Mouse (Mus musculus) G1E (cell line): ENCODE results near the gene Igfbp4. TPM values are rescaled to one million over a fixed set of nuclear protein-coding genes. Genes with fewer than 3 reads are reported as not detected.
A peak's percentile ranks its signal among the peaks of the same experiment; 100 is the strongest.

Experiments used
- ATAC-seq: 2 replicates; pipeline ENCODE4 v1.8.0; 2016; ENCODE audit warnings: mild to moderate bottlenecking; ENCODE audit not compliant: insufficient number of reproducible peaks, poor library complexity, low FRiP score, severe bottlenecking; ENCODE audit errors: extremely low read depth
- DNase-seq: peaks from one replicate; pipeline ENCODE4 v3.0.0; 2012; ENCODE audit warnings: low spot score
- H3K27me3 ChIP-seq: 2 replicates; pipeline ENCODE4 v1.6.1; 2012; ENCODE audit warnings: mild to moderate bottlenecking, low read length, inconsistent platforms; ENCODE audit not compliant: insufficient read depth
- H3K36me3 ChIP-seq: replicated peaks from 2 replicates; pipeline ENCODE3; 2012; ENCODE audit warnings: mild to moderate bottlenecking, inconsistent platforms
- H3K4me1 ChIP-seq: 2 replicates; pipeline ENCODE4 v1.6.1; 2012; ENCODE audit warnings: low read depth, low read length, inconsistent platforms, mixed read lengths; ENCODE audit not compliant: insufficient read depth
- H3K4me3 ChIP-seq: 2 replicates; pipeline ENCODE4 v1.5.1; 2012; ENCODE audit warnings: low read depth, mild to moderate bottlenecking, inconsistent platforms, low read length, moderate library complexity, mixed read lengths
- H3K9me3 ChIP-seq: replicated peaks from 2 replicates; pipeline ENCODE4 v1.6.1; 2012; ENCODE audit warnings: inconsistent platforms
- CTCF ChIP-seq: IDR thresholded peaks from 2 replicates; pipeline ENCODE4 v1.5.1; 2012; ENCODE audit warnings: low read depth, low read length, inconsistent platforms, mixed read lengths
- GATA1 ChIP-seq: IDR thresholded peaks from 2 replicates; pipeline ENCODE4 v1.6.1; 2012; ENCODE audit warnings: borderline replicate concordance, low read length, inconsistent platforms, mixed read lengths
- GATA2 ChIP-seq: IDR thresholded peaks from 2 replicates; pipeline ENCODE4 v1.6.1; 2012; ENCODE audit warnings: low read depth, low read length, inconsistent platforms, borderline replicate concordance
- POLR2AphosphoS5 ChIP-seq: IDR thresholded peaks from 2 replicates; pipeline ENCODE4 v1.6.1; 2012; ENCODE audit warnings: low read depth, low read length, inconsistent platforms; ENCODE audit not compliant: insufficient replicate concordance
- TAL1 ChIP-seq: conservative IDR thresholded peaks from 2 replicates; pipeline ENCODE4 v1.6.1; 2012; ENCODE audit warnings: low read depth, low read length, inconsistent platforms, mixed read lengths
- polyA plus RNA-seq: library from polyadenylated mRNA; stranded (reverse); fragments of >175 nt; gene quantifications from 2 replicates; pipeline ENCODE4 v1.2.3, GENCODE M21; 2012
- total RNA-seq, 2 experiments: library from RNA; stranded (forward) in 1 of 2; stranded (reverse) in 1 of 2; fragments of 200-1000 nt in 1 of 2; fragments of >200 nt in 1 of 2; fragmentation: Nextera tagmentation in 1 of 2; gene quantifications; 2 replicates each; pipeline ENCODE4 v1.2.3; 2014 to 2017

Gene Igfbp4
- total and polyA plus RNA-seq, 3 experiments = 0.98 to 2.2 TPM; not detected in 1

DNA sequence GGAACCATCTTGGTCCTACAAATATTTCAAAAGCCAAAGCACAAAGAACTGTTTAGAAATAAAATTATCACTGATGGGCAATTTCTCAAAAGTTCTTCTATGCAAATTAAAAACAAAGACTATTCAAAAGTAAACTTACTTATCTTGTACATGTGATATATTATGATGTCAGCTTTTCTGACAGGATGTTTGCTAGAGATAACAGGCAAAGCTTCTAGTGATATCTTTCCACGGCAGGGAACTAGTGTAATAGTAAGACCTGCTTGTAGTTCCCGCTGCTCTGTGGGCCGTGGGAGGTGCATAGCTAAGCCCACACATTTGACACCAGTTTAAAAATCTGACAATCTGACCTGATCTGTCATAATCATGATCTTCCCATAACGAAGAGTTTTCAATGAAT, 30.9 kb upstream of the Igfbp4 start:
- ATAC-seq = peak; percentile 66; the same call in 1 of the 2 replicates
- no peak for DNase-seq

DNA sequence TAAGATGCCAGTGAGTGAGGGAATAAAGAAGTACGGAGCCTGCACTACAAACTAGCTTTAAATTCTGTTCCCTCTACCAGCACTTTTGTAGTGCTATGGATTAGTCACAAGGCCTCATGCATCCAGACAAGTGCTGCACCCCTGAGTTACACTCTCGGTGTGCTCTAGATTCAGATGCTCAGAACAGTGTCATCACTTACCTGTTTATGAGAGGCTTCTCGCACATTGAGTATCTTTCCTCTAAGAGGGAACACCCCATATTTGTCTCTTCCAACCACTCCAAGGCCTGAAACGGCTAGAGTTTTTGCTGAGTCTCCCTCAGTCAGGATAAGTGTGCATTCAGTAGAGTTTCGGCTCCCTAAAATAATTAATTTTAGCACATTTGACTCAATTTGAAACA, 30.3 kb upstream of the Igfbp4 start:
- no peak for DNase-seq
- Histone ChIP-seq H3K27me3 (no peaks in the 10 kb centered on the region), H3K4me1 (peaks cover 25% of the 10 kb centered on the region), H3K36me3 (peaks cover 98% of the 10 kb centered on the region), H3K9me3 (no peaks in the 10 kb centered on the region), H3K4me3 (no peak overlapping the region)
- TF ChIP-seq TAL1 = no peak
- TF ChIP-seq CTCF = no peak
- no peak for TF ChIP-seq POLR2AphosphoS5
- no peak for TF ChIP-seq GATA1
- TF ChIP-seq GATA2 = no peak
- no peak for ATAC-seq

More for the DNA sequence above, 30.9 kb upstream of the Igfbp4 start:
- H3K9me3 ChIP-seq = no peaks in the 10 kb centered on the region
- peaks cover 98% of the 10 kb centered on the region for H3K36me3 ChIP-seq
- peaks cover 25% of the 10 kb centered on the region for H3K4me1 ChIP-seq
- peak; percentile 28 for TF ChIP-seq TAL1
- no peak for TF ChIP-seq POLR2AphosphoS5
- no peaks in the 10 kb centered on the region for H3K27me3 ChIP-seq
- no peak overlapping the region for H3K4me3 ChIP-seq

DNA sequence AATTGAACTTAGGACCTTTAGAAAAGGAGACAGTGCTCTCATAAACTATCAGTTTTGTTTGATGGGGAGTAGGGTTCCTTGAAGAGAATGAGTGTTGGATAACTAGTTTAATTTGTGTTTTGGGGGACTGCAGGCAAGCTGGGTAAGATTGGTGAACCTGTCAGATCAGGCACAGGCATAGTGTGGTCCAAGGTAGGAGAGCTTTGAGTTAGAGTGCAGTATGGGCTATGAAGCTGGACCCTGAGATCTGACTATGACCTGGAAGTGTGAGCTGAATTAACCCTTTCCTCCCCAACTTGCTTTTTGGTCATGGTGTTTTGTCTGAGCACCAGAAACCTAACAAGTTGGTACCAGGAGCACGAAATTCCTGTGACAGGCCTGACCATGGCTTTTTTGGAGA, 27.2 kb upstream of the Igfbp4 start:
- Histone ChIP-seq H3K4me3 (no peak overlapping the region), H3K36me3 (peaks cover 99% of the 10 kb centered on the region), H3K27me3 (no peaks in the 10 kb centered on the region), H3K9me3 (no peaks in the 10 kb centered on the region), H3K4me1 (peaks cover 33% of the 10 kb centered on the region)
- ATAC-seq (no peak), DNase-seq (no peak)
- TF ChIP-seq POLR2AphosphoS5 = no peak
- TF ChIP-seq GATA1 = no peak
- no peak for TF ChIP-seq GATA2

DNA sequence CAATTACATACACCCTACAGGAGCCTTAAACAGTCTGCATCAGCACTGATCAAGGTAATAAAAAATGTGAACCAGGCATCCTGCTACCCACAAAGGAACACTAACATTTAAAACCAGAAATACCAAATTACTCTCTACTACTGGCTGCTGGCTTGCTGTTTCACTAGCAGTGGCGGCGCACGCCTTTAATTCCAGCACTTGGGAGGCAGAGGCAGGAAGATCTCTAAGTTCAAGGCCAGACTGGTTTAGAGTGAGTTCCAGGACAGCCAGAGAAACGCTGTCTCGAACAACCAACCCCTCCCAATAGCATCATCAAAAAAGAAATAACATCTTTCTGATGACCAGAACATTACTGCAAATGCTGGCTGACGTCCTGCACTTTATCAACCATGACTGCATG, 21.2 kb upstream of the Igfbp4 start:
- H3K36me3 ChIP-seq = peaks cover 74% of the 10 kb centered on the region
- H3K4me1 ChIP-seq = peaks cover 43% of the 10 kb centered on the region
- DNase-seq (no peak), ATAC-seq (no peak)
- no peak overlapping the region for H3K4me3 ChIP-seq
- peaks cover 4% of the 10 kb centered on the region; the same call in 1 of the 2 replicates for H3K9me3 ChIP-seq
- TF ChIP-seq GATA2 (no peak), POLR2AphosphoS5 (no peak), CTCF (no peak), TAL1 (no peak), GATA1 (no peak)
- no peaks in the 10 kb centered on the region for H3K27me3 ChIP-seq

DNA sequence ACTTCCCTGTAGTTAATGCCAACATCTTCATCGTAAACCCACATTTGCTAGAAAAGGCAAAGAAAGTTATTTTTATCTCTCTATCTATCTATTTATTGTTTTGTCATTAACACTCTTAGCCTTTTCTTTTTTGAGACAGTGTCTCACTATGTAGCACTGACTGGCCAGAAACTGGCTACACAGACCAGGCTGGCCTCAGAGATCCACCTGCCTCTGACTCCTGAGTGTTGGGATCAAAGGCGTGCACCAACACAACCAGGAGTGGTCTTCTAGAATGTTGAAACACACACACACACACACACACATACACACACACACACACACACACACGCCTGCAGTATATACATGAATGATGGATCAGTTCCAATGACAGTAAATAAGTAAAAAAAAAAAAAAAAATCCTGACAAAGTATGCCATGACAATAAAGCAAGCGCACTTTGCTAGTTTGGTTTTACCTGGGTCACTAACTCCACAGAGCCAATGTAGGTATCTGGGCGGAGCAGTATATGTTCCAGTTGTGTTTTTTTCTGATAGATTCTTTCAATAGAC, 18.6 kb upstream of the Igfbp4 start:
- Histone ChIP-seq H3K36me3 (peaks cover 49% of the 10 kb centered on the region), H3K4me3 (peak overlapping the region; percentile 83), H3K9me3 (peaks cover 4% of the 10 kb centered on the region; the same call in 1 of the 2 replicates), H3K27me3 (peaks cover 2% of the 10 kb centered on the region; the same call in 1 of the 2 replicates), H3K4me1 (peaks cover 40% of the 10 kb centered on the region)
- DNase-seq (no peak), ATAC-seq (no peak)
- TF ChIP-seq GATA2 (no peak), GATA1 (no peak), POLR2AphosphoS5 (no peak), CTCF (no peak)

DNA sequence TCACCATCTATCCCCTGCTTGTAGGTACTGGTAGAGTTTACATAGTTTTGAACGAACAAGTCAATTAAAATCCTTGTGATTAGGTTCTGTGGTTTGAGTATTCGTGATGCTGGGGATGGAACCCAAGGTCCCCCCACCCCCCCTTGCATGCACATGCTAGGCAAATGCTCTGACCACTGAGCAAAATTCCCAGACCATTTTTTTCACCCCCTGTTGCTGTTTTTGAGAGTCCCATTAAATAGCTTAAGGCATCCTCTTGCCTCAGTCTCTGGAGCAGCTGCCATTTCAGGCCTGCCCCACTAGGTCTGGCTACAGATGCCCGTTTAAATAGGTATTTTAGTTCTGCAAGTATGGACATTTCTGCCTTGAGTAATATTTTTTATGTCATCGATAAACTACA, 17.9 kb upstream of the Igfbp4 start:
- no peak for TF ChIP-seq GATA2
- TF ChIP-seq POLR2AphosphoS5 = no peak
- no peak for TF ChIP-seq GATA1
- TF ChIP-seq CTCF = no peak
- TF ChIP-seq TAL1 = no peak
- peaks cover 2% of the 10 kb centered on the region; the same call in 1 of the 2 replicates for H3K27me3 ChIP-seq
- H3K9me3 ChIP-seq = peaks cover 4% of the 10 kb centered on the region; the same call in 1 of the 2 replicates
- DNase-seq (no peak), ATAC-seq (no peak)
- peaks cover 42% of the 10 kb centered on the region for H3K36me3 ChIP-seq
- H3K4me3 ChIP-seq = peak overlapping the region; percentile 83
- H3K4me1 ChIP-seq = peaks cover 36% of the 10 kb centered on the region
